Mouse (Mus musculus): Measurements from ENCODE around the gene Olfr1320.

The Olfr1320 gene

GRCm38 (mm10) chrX:49672033-49672432, at the start of gene Olfr1320:
TSS of gene Olfr1320 (plus strand) at chrX:49672333.
- DNase-seq (ENCODE audit: low spot score) = no peak

- DNase-seq (ENCODE audit: low spot score) = no peak
Measured at GRCm38 (mm10) chrX:49627566-49627965, 44.6 kb upstream of the Olfr1320 start.

DNA sequence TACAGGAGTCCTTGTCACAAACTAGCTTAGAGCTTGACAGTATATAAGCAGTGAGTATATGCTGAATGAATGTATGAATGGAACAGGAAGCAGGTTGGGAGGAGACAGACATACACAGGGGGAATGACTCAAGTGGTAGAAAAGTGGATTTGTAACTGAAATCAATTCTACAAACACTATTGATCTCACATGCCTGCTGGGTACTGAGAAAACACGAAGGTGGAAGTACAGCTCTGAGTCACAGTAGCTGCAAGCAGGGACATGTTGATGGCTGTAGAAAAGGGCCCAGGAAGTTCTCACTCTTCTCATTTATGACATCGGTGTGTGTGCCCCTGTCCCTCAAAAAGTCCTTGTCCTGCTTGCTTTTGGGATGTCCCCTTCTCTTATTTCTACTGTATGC, 40.9 kb upstream of the Olfr1320 start:
- DNase-seq (ENCODE audit: low spot score) = no peak

DNA sequence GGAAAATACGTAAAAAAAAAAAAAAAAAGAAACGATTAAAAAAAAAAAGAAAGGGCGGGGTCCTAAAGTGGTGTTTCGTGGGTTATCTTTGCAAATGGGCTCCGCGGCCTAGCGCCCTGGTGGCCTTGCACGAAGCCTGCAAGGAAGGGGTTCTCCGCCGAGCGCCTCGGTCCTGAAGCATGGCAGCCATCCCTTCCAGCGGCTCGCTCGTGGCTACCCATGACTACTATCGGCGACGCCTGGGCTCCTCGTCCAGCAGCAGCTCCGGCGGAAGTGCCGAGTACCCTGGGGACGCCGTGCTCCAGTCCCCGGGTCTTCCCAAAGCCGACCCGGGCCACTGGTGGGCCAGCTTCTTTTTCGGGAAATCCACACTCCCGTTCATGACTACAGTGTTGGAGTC, 11.4 kb upstream of the Olfr1320 start:
- DNase-seq (ENCODE audit: low spot score) = peak; percentile 13
